Mouse (Mus musculus): Measurements from ENCODE around the gene Ercc2. TPM values are rescaled to one million over a fixed set of nuclear protein-coding genes. Genes with fewer than 3 reads are reported as not detected.

Ercc2 gene
- polyA plus RNA-seq, 1 experiment, result 46.3 TPM

DNA sequence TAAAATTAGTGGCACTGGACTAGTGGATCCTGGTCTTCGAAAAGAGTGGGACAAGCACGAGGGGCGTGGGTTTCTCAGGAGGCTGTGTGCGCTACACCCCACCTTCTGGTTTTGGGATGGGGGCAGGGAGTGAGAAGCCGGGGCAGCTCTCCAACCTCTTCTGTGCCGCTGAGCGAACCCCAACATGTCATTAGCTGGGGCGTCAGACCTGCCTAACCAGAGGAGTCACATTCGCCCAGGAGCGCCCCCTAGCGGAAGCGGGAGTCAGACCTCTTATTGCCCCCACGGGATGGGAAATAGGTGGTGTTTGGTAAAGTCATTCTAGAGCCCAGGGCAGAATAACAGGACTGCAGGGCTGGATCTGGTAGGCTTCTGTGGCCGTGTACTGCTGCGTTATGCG lies 20.1 kb upstream of the Ercc2 start:
- WGBS, result 13% methylated on average over 16 of the region's 16 CpGs
- peak; percentile 62 to 63 for DNase-seq
- H3K27ac ChIP-seq (ENCODE audit: insufficient read depth, low read length), result no peak overlapping the region
- H3K4me1 ChIP-seq (ENCODE audit: control insufficient read depth, insufficient read depth, low read length), result 0 out of 2 replicates have a peak, but pooled peaks cover 5% of the 10 kb centered on the region
- H3K27me3 ChIP-seq (ENCODE audit: control insufficient read depth, insufficient read depth, low read length), result no peaks in the 10 kb centered on the region
- no peak overlapping the region for H3K4me3 ChIP-seq (replicated peaks; ENCODE audit: insufficient read depth, low read depth, low read length)
- no peak for TF ChIP-seq POLR2A (IDR thresholded peaks at IDR 0.05; ENCODE audit: borderline replicate concordance, insufficient read depth, low read length)
- peak; percentile 52; the same call in 1 of the 2 replicates for TF ChIP-seq CTCF (IDR thresholded peaks at IDR 0.05; ENCODE audit: borderline replicate concordance, insufficient read depth, low read depth, low read length)

DNA sequence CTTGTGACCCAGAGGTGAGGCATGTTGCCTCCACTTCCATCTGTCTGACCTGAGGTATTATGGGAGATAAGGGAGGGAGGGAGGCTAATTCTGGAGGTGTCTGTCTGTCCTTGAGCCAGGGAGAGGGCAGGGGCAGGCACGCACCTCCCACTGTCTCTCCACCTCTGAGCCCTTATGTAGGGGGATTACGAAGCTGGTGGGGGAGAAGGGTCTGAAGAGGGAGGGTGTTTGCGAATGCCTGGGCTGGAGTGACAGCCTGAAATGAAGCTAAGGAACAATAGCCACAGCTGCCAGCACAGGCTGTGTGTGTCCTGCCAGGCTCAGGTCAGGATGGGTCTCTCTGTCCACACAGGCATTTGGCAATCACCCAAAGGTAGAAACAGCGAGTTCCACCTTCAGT lies 19.5 kb upstream of the Ercc2 start:
- Histone ChIP-seq H3K4me3 (replicated peaks; ENCODE audit: insufficient read depth, low read depth, low read length) (no peak overlapping the region), H3K27ac (ENCODE audit: insufficient read depth, low read length) (no peak overlapping the region), H3K4me1 (ENCODE audit: control insufficient read depth, insufficient read depth, low read length) (0 out of 2 replicates have a peak, but pooled peaks cover 5% of the 10 kb centered on the region), H3K27me3 (ENCODE audit: control insufficient read depth, insufficient read depth, low read length) (no peaks in the 10 kb centered on the region)
- no peak for DNase-seq
- WGBS, result 42% methylated on average over 4 of the region's 4 CpGs
- TF ChIP-seq CTCF (IDR thresholded peaks at IDR 0.05; ENCODE audit: borderline replicate concordance, insufficient read depth, low read depth, low read length), result no peak
- no peak for TF ChIP-seq POLR2A (IDR thresholded peaks at IDR 0.05; ENCODE audit: borderline replicate concordance, insufficient read depth, low read length)

DNA sequence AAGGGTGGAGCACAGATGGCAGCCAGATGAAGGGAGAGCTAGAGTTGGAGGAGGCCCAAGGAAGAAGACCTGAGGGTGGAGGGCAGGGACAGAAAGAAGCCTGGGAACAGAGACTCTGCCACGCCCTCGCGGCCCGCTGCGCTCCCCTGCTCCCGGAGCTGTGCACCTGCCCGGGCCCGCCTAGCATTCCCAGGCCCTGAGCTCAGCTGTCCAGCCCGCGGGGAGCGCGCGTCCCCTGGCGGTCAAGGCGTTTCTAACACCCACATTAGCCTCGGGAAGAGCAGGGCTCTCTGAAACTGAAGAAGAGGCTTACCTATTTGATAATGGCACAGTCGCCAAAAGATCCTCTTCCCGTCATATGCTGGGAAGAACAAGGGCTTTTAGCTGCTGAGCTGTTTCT lies 17.9 kb upstream of the Ercc2 start:
- Histone ChIP-seq H3K27ac (ENCODE audit: insufficient read depth, low read length) (0 out of 2 replicates have a peak overlapping the region, but pooled peaks have one; percentile 27), H3K4me3 (replicated peaks; ENCODE audit: insufficient read depth, low read depth, low read length) (no peak overlapping the region), H3K27me3 (ENCODE audit: control insufficient read depth, insufficient read depth, low read length) (no peaks in the 10 kb centered on the region), H3K4me1 (ENCODE audit: control insufficient read depth, insufficient read depth, low read length) (no peaks in the 10 kb centered on the region)
- 4% methylated on average over 18 of the region's 18 CpGs for WGBS
- peak; percentile 76 to 83 for DNase-seq
- TF ChIP-seq POLR2A (IDR thresholded peaks at IDR 0.05; ENCODE audit: borderline replicate concordance, insufficient read depth, low read length) (no peak), CTCF (IDR thresholded peaks at IDR 0.05; ENCODE audit: borderline replicate concordance, insufficient read depth, low read depth, low read length) (peak; percentile 76)

DNA sequence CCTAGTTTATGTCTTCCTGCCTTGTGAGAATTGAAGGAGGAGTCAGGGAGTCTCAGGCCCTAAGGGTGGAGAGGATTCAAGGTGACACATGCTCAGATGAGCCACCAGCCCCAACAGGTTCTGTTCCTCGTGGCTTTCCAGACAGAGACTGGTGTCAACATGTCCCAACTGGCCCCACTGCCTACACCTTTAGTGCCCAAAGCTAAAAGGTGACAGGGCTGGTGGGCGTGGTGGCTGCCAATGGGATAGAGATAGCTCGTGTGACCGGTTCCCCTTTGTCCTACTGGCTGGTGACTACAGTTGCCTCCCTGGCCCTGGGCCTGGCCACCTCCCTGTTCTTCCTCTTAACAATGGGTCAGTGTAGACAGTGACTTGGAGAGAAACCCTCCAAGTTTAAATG lies 16.4 kb upstream of the Ercc2 start:
- no peak for DNase-seq
- Histone ChIP-seq H3K27ac (ENCODE audit: insufficient read depth, low read length) (no peak overlapping the region), H3K4me1 (ENCODE audit: control insufficient read depth, insufficient read depth, low read length) (no peaks in the 10 kb centered on the region), H3K4me3 (replicated peaks; ENCODE audit: insufficient read depth, low read depth, low read length) (no peak overlapping the region), H3K27me3 (ENCODE audit: control insufficient read depth, insufficient read depth, low read length) (no peaks in the 10 kb centered on the region)
- 72% methylated on average over 4 of the region's 4 CpGs for WGBS
- no peak for TF ChIP-seq CTCF (IDR thresholded peaks at IDR 0.05; ENCODE audit: borderline replicate concordance, insufficient read depth, low read depth, low read length)
- no peak for TF ChIP-seq POLR2A (IDR thresholded peaks at IDR 0.05; ENCODE audit: borderline replicate concordance, insufficient read depth, low read length)

DNA sequence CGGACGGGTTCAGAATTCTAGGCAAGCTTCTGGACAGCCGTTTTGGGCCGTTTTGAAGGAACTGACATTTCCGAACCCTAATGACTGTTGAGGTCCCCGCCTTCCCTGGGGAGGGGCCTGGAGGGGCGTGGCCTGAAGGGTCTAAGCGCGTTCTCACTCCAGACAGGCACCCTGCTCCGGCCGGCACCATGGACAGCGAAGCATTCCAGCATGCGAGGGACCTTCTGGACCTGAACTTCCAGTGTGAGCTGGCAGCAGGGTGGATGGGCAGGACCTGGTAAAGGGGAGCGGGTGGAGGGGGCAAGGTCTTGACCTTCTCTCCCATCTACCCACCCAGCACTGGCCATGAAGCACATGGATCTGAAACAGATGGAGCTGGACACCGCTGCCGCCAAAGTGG lies 13.4 kb upstream of the Ercc2 start:
- no peak for TF ChIP-seq POLR2A (IDR thresholded peaks at IDR 0.05; ENCODE audit: borderline replicate concordance, insufficient read depth, low read length)
- no peak for TF ChIP-seq CTCF (IDR thresholded peaks at IDR 0.05; ENCODE audit: borderline replicate concordance, insufficient read depth, low read depth, low read length)
- no peak for DNase-seq
- Histone ChIP-seq H3K4me1 (ENCODE audit: control insufficient read depth, insufficient read depth, low read length) (no peaks in the 10 kb centered on the region), H3K27ac (ENCODE audit: insufficient read depth, low read length) (no peak overlapping the region), H3K4me3 (replicated peaks; ENCODE audit: insufficient read depth, low read depth, low read length) (no peak overlapping the region), H3K27me3 (ENCODE audit: control insufficient read depth, insufficient read depth, low read length) (no peaks in the 10 kb centered on the region)
- 36% methylated on average over 16 of the region's 16 CpGs for WGBS

DNA sequence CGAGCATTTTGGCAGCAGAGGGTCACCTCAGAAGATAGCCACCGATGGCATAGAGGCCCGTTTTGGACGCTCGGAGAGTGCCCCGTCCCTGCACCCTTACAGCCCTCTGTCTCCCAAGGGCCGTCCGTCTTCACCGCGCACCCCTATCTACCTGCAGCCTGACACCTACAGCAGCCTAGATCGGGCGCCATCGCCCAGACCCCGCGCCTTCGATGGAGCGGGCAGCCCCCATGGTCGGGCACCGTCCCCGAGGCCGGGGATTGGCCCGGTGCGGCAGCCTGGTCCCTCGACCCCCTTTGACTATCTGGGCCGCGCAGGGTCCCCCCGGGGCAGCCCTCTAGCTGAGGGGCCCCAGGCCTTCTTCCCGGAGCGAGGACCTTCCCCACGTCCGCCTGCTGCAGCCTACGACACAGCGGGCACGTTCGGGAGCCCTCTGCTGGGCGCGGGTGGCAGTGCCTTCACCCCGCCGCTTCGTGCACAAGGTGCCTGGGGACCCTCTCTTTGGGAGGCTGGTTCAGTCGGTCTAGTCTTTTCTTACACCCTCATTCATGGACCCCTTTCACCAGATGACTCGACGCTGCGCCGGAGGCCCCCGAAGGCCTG lies 11.9 kb upstream of the Ercc2 start:
- no peaks in the 10 kb centered on the region for H3K4me1 ChIP-seq (ENCODE audit: control insufficient read depth, insufficient read depth, low read length)
- no peaks in the 10 kb centered on the region for H3K27me3 ChIP-seq (ENCODE audit: control insufficient read depth, insufficient read depth, low read length)
- H3K4me3 ChIP-seq (replicated peaks; ENCODE audit: insufficient read depth, low read depth, low read length), result peak overlapping the region; percentile 48
- 7% methylated on average over 46 of the region's 46 CpGs for WGBS
- TF ChIP-seq CTCF (IDR thresholded peaks at IDR 0.05; ENCODE audit: borderline replicate concordance, insufficient read depth, low read depth, low read length) (peak; percentile 83), POLR2A (IDR thresholded peaks at IDR 0.05; ENCODE audit: borderline replicate concordance, insufficient read depth, low read length) (peak; percentile 56; the same call in 1 of the 2 replicates)
- peak; percentile 63 to 77 for DNase-seq
- H3K27ac ChIP-seq (ENCODE audit: insufficient read depth, low read length), result no peak overlapping the region

DNA sequence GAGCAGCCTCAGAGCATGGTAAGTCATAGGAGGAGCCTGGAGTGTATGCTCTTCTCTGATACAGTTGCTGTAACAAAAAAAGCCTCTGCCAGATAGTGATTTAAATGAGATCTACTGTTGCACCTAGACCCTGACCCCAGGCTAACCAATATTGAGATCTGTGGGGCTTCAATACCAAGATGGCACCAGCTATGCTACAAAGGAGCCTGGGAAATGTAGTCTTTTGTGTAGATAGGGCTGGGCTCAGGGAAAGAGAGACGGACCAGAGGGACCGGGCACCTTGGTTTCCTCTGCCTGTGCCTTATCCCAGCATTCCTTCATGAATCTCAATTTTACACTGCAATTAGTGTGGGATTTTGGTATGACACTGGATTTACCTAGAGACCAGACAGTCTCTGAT lies 8.4 kb upstream of the Ercc2 start:
- Histone ChIP-seq H3K27ac (ENCODE audit: insufficient read depth, low read length) (no peak overlapping the region), H3K27me3 (ENCODE audit: control insufficient read depth, insufficient read depth, low read length) (no peaks in the 10 kb centered on the region), H3K4me1 (ENCODE audit: control insufficient read depth, insufficient read depth, low read length) (no peaks in the 10 kb centered on the region), H3K4me3 (replicated peaks; ENCODE audit: insufficient read depth, low read depth, low read length) (no peak overlapping the region)
- 90% methylated on average over 2 of the region's 2 CpGs for WGBS
- TF ChIP-seq CTCF (IDR thresholded peaks at IDR 0.05; ENCODE audit: borderline replicate concordance, insufficient read depth, low read depth, low read length) (no peak), POLR2A (IDR thresholded peaks at IDR 0.05; ENCODE audit: borderline replicate concordance, insufficient read depth, low read length) (no peak)
- DNase-seq, result no peak

DNA sequence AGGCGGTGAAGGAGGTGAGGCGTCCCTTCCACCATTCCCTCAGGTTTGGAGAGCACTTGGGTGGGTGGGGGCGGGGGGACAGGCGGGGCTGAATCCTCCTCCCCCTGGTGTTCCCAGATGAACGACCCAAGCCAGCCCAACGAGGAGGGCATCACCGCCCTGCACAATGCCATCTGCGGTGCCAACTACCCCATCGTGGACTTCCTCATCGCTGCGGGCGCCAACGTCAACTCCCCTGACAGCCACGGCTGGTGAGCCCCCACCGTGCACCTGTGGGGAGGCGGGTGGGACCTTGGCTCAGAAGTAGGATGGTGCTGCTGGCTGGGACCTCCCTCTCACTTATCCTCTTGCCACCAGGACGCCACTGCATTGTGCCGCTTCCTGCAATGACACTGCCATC lies 6.4 kb upstream of the Ercc2 start:
- no peaks in the 10 kb centered on the region for H3K27me3 ChIP-seq (ENCODE audit: control insufficient read depth, insufficient read depth, low read length)
- H3K4me3 ChIP-seq (replicated peaks; ENCODE audit: insufficient read depth, low read depth, low read length), result no peak overlapping the region
- WGBS, result 80% methylated on average over 18 of the region's 18 CpGs
- H3K27ac ChIP-seq (ENCODE audit: insufficient read depth, low read length), result no peak overlapping the region
- no peak for DNase-seq
- no peak for TF ChIP-seq CTCF (IDR thresholded peaks at IDR 0.05; ENCODE audit: borderline replicate concordance, insufficient read depth, low read depth, low read length)
- TF ChIP-seq POLR2A (IDR thresholded peaks at IDR 0.05; ENCODE audit: borderline replicate concordance, insufficient read depth, low read length), result no peak
- H3K4me1 ChIP-seq (ENCODE audit: control insufficient read depth, insufficient read depth, low read length), result no peaks in the 10 kb centered on the region

Data from cerebellum, adult 2 months (tissue).